ENCODE assay signal across 9 mouse cellular contexts in the genomic region with DNA sequence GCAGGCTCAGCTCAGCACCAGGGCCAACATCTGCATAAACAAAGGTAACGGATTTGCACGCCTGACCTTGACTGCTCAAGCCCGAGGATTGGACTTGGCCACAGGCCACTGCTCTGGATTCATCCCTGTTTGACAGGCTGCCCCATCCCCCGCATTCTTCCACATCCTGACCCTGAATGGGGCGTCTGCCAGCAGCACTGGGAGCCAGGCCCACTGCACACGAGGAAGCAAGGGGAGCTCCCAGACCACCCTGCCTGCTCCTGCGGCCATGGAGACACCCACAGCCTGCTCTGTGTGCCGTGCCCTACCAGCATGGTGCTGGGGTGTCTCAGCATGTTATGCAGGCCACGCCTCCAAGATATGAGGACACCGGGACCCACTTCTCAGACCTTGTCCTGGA. TPM values are rescaled to one million over a fixed set of nuclear protein-coding genes. Genes with fewer than 3 reads are reported as not detected.
DNase-seq lines count a peak whose midpoint lies in the region; ATAC-seq lines count a peak whose summit lies in the region.
"Had no signal": no experiment of that assay in that cellular context is flagged by ENCODE, and none has a peak within 500 bp of the region (broad histone marks: within the 10 kb centered on the region; RNA-seq: fewer than 3 reads in every experiment).

No protein-coding gene starts in this region.

- H3K4me3 ChIP-seq in liver, embryonic 13.5 days (replicated peaks), result no peak overlapping the region
- no peak overlapping the region for H3K4me3 ChIP-seq in liver, embryonic 11.5 days (ENCODE audit: low read depth, low read length)
- H3K4me3 ChIP-seq in heart, embryonic 15.5 days, result no peak overlapping the region
- no peak overlapping the region for H3K4me3 ChIP-seq in midbrain, embryonic 11.5 days (ENCODE audit: low read depth, low read length)

- no peak overlapping the region for H3K27ac ChIP-seq in liver, embryonic 13.5 days
- no peak overlapping the region for H3K27ac ChIP-seq in liver, embryonic 11.5 days (ENCODE audit: low read depth, low read length)
- H3K27ac ChIP-seq in heart, embryonic 15.5 days, result peak overlapping the region; percentile 78
- no peak overlapping the region for H3K27ac ChIP-seq in midbrain, embryonic 11.5 days (ENCODE audit: low read depth, low read length)

- no peak overlapping the region for H3K4me2 ChIP-seq in liver, embryonic 13.5 days
- no peak overlapping the region for H3K4me2 ChIP-seq in liver, embryonic 11.5 days
- peak overlapping the region; percentile 38 for H3K4me2 ChIP-seq in heart, embryonic 15.5 days
- no peak overlapping the region for H3K4me2 ChIP-seq in midbrain, embryonic 11.5 days

- H3K36me3 ChIP-seq in liver, embryonic 13.5 days, result no peaks in the 10 kb centered on the region
- no peaks in the 10 kb centered on the region for H3K36me3 ChIP-seq in liver, embryonic 11.5 days (ENCODE audit: control insufficient read depth, insufficient read depth, low read length)
- H3K36me3 ChIP-seq in heart, embryonic 15.5 days, result no peaks in the 10 kb centered on the region
- no peaks in the 10 kb centered on the region for H3K36me3 ChIP-seq in midbrain, embryonic 11.5 days (ENCODE audit: control insufficient read depth, insufficient read depth, low read length)

- peaks cover 42% of the 10 kb centered on the region for H3K27me3 ChIP-seq in liver, embryonic 13.5 days
- H3K27me3 ChIP-seq in liver, embryonic 11.5 days (replicated peaks; ENCODE audit: control insufficient read depth, insufficient read depth, low read length), result peaks cover 28% of the 10 kb centered on the region
- H3K27me3 ChIP-seq in heart, embryonic 15.5 days, result peaks cover 3% of the 10 kb centered on the region; the same call in 1 of the 2 replicates
- peaks cover 14% of the 10 kb centered on the region for H3K27me3 ChIP-seq in midbrain, embryonic 11.5 days (ENCODE audit: control insufficient read depth, insufficient read depth, low read length)

- no peak overlapping the region for H3K9ac ChIP-seq in liver, embryonic 13.5 days
- H3K9ac ChIP-seq in liver, embryonic 11.5 days (ENCODE audit: low read depth, low read length), result no peak overlapping the region
- 0 out of 2 replicates have a peak overlapping the region, but pooled peaks have one; percentile 20 for H3K9ac ChIP-seq in heart, embryonic 15.5 days
- H3K9ac ChIP-seq in midbrain, embryonic 11.5 days (ENCODE audit: low read length), result no peak overlapping the region

- no peaks in the 10 kb centered on the region for H3K9me3 ChIP-seq in liver, embryonic 13.5 days (replicated peaks)
- H3K9me3 ChIP-seq in liver, embryonic 11.5 days (ENCODE audit: control insufficient read depth, low read length), result no peaks in the 10 kb centered on the region
- no peaks in the 10 kb centered on the region for H3K9me3 ChIP-seq in heart, embryonic 15.5 days (replicated peaks)
- H3K9me3 ChIP-seq in midbrain, embryonic 11.5 days (ENCODE audit: control insufficient read depth, low read length), result no peaks in the 10 kb centered on the region

- H3K4me1 ChIP-seq in liver, embryonic 13.5 days (replicated peaks), result peaks cover 11% of the 10 kb centered on the region
- H3K4me1 ChIP-seq in liver, embryonic 11.5 days (replicated peaks; ENCODE audit: control insufficient read depth, insufficient read depth, low read length), result peaks cover 9% of the 10 kb centered on the region; the same call in 1 of the 2 replicates
- H3K4me1 ChIP-seq in heart, embryonic 15.5 days (replicated peaks), result peaks cover 90% of the 10 kb centered on the region
- peaks cover 25% of the 10 kb centered on the region for H3K4me1 ChIP-seq in midbrain, embryonic 11.5 days (ENCODE audit: control insufficient read depth, insufficient read depth, low read length)

- ATAC-seq in cerebellum, adult (ENCODE audit: insufficient number of reproducible peaks, low FRiP score, low TSS enrichment), result no peak
- ATAC-seq in liver, embryonic 13.5 days (ENCODE audit: low read depth), result 0 out of 2 replicates have a peak, but pooled peaks have one; percentile 18
- no peak; the same call in 1 of the 2 replicates for ATAC-seq in liver, embryonic 11.5 days (replicated peaks; ENCODE audit: low FRiP score)
- peak; percentile 59 for ATAC-seq in heart, embryonic 15.5 days (replicated peaks; ENCODE audit: insufficient number of reproducible peaks, insufficient read depth, low FRiP score, low read depth)
- no peak for ATAC-seq in midbrain, embryonic 11.5 days (ENCODE audit: low FRiP score)
- no peak for ATAC-seq in inflammation-experienced regulatory T-cells, adult 6 months

- WGBS in liver, embryonic 13.5 days (ENCODE audit: insufficient replicate concordance), result 39% methylated on average over 10 of the region's 10 CpGs
- 38% methylated on average over 10 of the region's 10 CpGs for WGBS in liver, embryonic 11.5 days
- WGBS in heart, embryonic 15.5 days, result 13% methylated on average over 10 of the region's 10 CpGs
- 40% methylated on average over 10 of the region's 10 CpGs for whole genome bisulfite sequencing in midbrain, embryonic 11.5 days

- peak; percentile 8 for DNase-seq in cerebellum, adult 11 months
- no peak for DNase-seq in liver, embryonic 13.5 days
- DNase-seq in liver, embryonic 11.5 days (ENCODE audit: low spot score), result no peak
- DNase-seq in midbrain, embryonic 11.5 days (ENCODE audit: low spot score, missing footprints), result peak; percentile 79
- no peak for DNase-seq in natural killer cell, adult 2 months (ENCODE audit: low spot score in 2 of 2)

RNA-seq across cellular contexts. Expression of a gene that starts 6.1 kb away (rescaled TPM):
- polyA plus RNA-seq in liver, embryonic 13.5 days (2015; fragmentation: Nextera tagmentation; extraction: Ambion mirVana), result 0.39 and 0.66 TPM in 2 replicates
- polyA plus RNA-seq in liver, embryonic 11.5 days (2014; fragmentation: Nextera tagmentation; extraction: Ambion mirVana), result 2.6 and 3.2 TPM in 2 replicates
- 5.5 and 6.5 TPM in 2 replicates for polyA plus RNA-seq in heart, embryonic 15.5 days (2015; fragmentation: Nextera tagmentation; extraction: Ambion mirVana)
- polyA plus RNA-seq in midbrain, embryonic 11.5 days (2014; fragmentation: Nextera tagmentation; extraction: Ambion mirVana), result 3.5 and 4.3 TPM in 2 replicates
- not detected for polyA plus RNA-seq in inflammation-experienced regulatory T-cells, adult 6 months (2017; shearing (Covaris generic))

RNA-seq across cellular contexts. Expression of a gene that starts 27.0 kb away (rescaled TPM):
- polyA plus RNA-seq in liver, embryonic 13.5 days (2015; fragmentation: Nextera tagmentation; extraction: Ambion mirVana), result not detected in 2 replicates
- polyA plus RNA-seq in liver, embryonic 11.5 days (2014; fragmentation: Nextera tagmentation; extraction: Ambion mirVana), result not detected in 2 replicates
- 0.41 and 0.45 TPM in 2 replicates for polyA plus RNA-seq in heart, embryonic 15.5 days (2015; fragmentation: Nextera tagmentation; extraction: Ambion mirVana)
- 0.12 TPM in 1 of 2 replicates, not detected in the other for polyA plus RNA-seq in midbrain, embryonic 11.5 days (2014; fragmentation: Nextera tagmentation; extraction: Ambion mirVana)
- not detected for polyA plus RNA-seq in inflammation-experienced regulatory T-cells, adult 6 months (2017; shearing (Covaris generic))

RNA-seq across cellular contexts. Expression of a gene that starts 58.4 kb away (rescaled TPM):
- polyA plus RNA-seq in liver, embryonic 13.5 days (2015; fragmentation: Nextera tagmentation; extraction: Ambion mirVana), result 0.48 and 0.81 TPM in 2 replicates
- polyA plus RNA-seq in liver, embryonic 11.5 days (2014; fragmentation: Nextera tagmentation; extraction: Ambion mirVana), result 0.81 and 1.1 TPM in 2 replicates
- 0.20 and 0.89 TPM in 2 replicates for polyA plus RNA-seq in heart, embryonic 15.5 days (2015; fragmentation: Nextera tagmentation; extraction: Ambion mirVana)
- not detected in 2 replicates for polyA plus RNA-seq in midbrain, embryonic 11.5 days (2014; fragmentation: Nextera tagmentation; extraction: Ambion mirVana)
- polyA plus RNA-seq in inflammation-experienced regulatory T-cells, adult 6 months (2017; shearing (Covaris generic)), result not detected
- polyA plus RNA-seq: gonadal fat pad, adult 2 months had no signal

Comparison
In these comparisons a context has a peak if more than half of its experiments do, and no peak if none do; other contexts are left out.
1. ATAC-seq: peak in liver, embryonic 13.5 days (single experiment) and heart, embryonic 15.5 days (single experiment); none in cerebellum, adult (single experiment), liver, embryonic 11.5 days (single experiment), midbrain, embryonic 11.5 days (single experiment) and inflammation-experienced regulatory T-cells, adult 6 months (single experiment).
2. DNase-seq: peak in cerebellum, adult 11 months (single experiment) and midbrain, embryonic 11.5 days (single experiment); none in liver, embryonic 13.5 days (single experiment), liver, embryonic 11.5 days (single experiment) and natural killer cell, adult 2 months (0 of 2).